Mouse (Mus musculus) embryonic facial prominence, embryonic 14.5 days (tissue): ENCODE data around the gene A630076J17Rik. TPM values are rescaled to one million over a fixed set of nuclear protein-coding genes. Genes with fewer than 3 reads are reported as not detected.

ENCODE experiments used
- ATAC-seq: fragments of 200-750 bp; cut with Nextera tagmentation; 2 replicates; pipeline ENCODE4 v1.8.0; 2017; ENCODE audit warnings: low read depth, moderate number of reproducible peaks, moderate TSS enrichment
- DNase-seq: peaks from one replicate; pipeline ENCODE4 v3.0.0-alpha.2; 2015; ENCODE audit warnings: low spot score
- H3K27ac ChIP-seq: fragments of 300-500 bp; sonication (generic); replicated peaks from 2 replicates; pipeline ENCODE4 v1.5.1; 2014; ENCODE audit warnings: low read depth, mild to moderate bottlenecking, low read length, moderate library complexity
- H3K27me3 ChIP-seq: fragments of 300-500 bp; sonication (generic); replicated peaks from 2 replicates; pipeline ENCODE4 v1.6.1; 2014; ENCODE audit warnings: low read length; ENCODE audit not compliant: control insufficient read depth, insufficient read depth
- H3K36me3 ChIP-seq: fragments of 300-500 bp; sonication (generic); 2 replicates; pipeline ENCODE4 v1.6.1; 2014; ENCODE audit warnings: low read length, mixed read lengths; ENCODE audit not compliant: control insufficient read depth, insufficient read depth
- H3K4me1 ChIP-seq: fragments of 300-500 bp; sonication (generic); 2 replicates; pipeline ENCODE4 v1.6.1; 2014; ENCODE audit warnings: antibody characterized with exemption, low read length; ENCODE audit not compliant: control insufficient read depth, insufficient read depth
- H3K4me2 ChIP-seq: fragments of 300-500 bp; sonication (generic); 2 replicates; pipeline ENCODE4 v1.6.1; 2014; ENCODE audit warnings: low read depth, mild to moderate bottlenecking, low read length, moderate library complexity, mixed read lengths
- H3K4me3 ChIP-seq: fragments of 300-500 bp; sonication (generic); 2 replicates; pipeline ENCODE4 v1.5.1; 2014; ENCODE audit warnings: low read depth, mild to moderate bottlenecking, low read length
- H3K9ac ChIP-seq: fragments of 300-500 bp; sonication (generic); 2 replicates; pipeline ENCODE4 v1.6.1; 2014; ENCODE audit warnings: low read depth, mild to moderate bottlenecking, low read length, moderate library complexity, mixed read lengths
- H3K9me3 ChIP-seq: fragments of 300-500 bp; sonication (generic); 2 replicates; pipeline ENCODE4 v1.6.1; 2016; ENCODE audit warnings: low read length; ENCODE audit not compliant: control insufficient read depth
- WGBS: fragments of 180-500 bp; shearing (Covaris S2); extraction: QIAGEN DNeasy Blood & Tissue Kit; methylation state at CpG from one replicate; pipeline ENCODE4 v1.1.7; 2014; 5-methylcytosine and 5-hydroxymethylcytosine counted together
- polyA plus RNA-seq: library from polyadenylated mRNA; unstranded; fragments of >200 nt; fragmentation: Nextera tagmentation; extraction: Ambion mirVana; gene quantifications from 2 replicates; pipeline ENCODE4 v1.2.1, GENCODE M21; 2014

Gene A630076J17Rik
- polyA plus RNA-seq, 1 experiment from 2014 or later: not detected

- Histone ChIP-seq H3K27me3 (no peaks in the 10 kb centered on the region; the same call in 1 of the 2 replicates), H3K4me3 (no peak overlapping the region), H3K36me3 (no peaks in the 10 kb centered on the region), H3K9me3 (no peaks in the 10 kb centered on the region), H3K4me2 (no peak overlapping the region), H3K4me1 (peaks cover 9% of the 10 kb centered on the region), H3K27ac (no peak overlapping the region), H3K9ac (no peak overlapping the region)
- WGBS: 57% methylated on average over 5 of the region's 5 CpGs
- no peak for DNase-seq
- ATAC-seq: no peak
These were observed 44.9 kb downstream of the A630076J17Rik start for GRCm38 (mm10) chr3:107275351-107275750.

- no peaks in the 10 kb centered on the region for H3K36me3 ChIP-seq
- ATAC-seq (no peak), DNase-seq (no peak)
- WGBS: 54% methylated on average over 4 of the region's 4 CpGs
- no peaks in the 10 kb centered on the region for H3K9me3 ChIP-seq
- H3K4me1 ChIP-seq: peaks cover 9% of the 10 kb centered on the region
- H3K4me3 ChIP-seq: no peak overlapping the region
- H3K27me3 ChIP-seq: no peaks in the 10 kb centered on the region; the same call in 1 of the 2 replicates
- no peak overlapping the region for H3K4me2 ChIP-seq
- no peak overlapping the region for H3K27ac ChIP-seq
- H3K9ac ChIP-seq: no peak overlapping the region
These were observed 45.6 kb downstream of the A630076J17Rik start for GRCm38 (mm10) chr3:107275996-107276395.

GRCm38 (mm10) chr3:107276626-107277025, 46.2 kb downstream of the A630076J17Rik start:
- no peaks in the 10 kb centered on the region for H3K9me3 ChIP-seq
- H3K9ac ChIP-seq: no peak overlapping the region
- DNase-seq (no peak), ATAC-seq (no peak)
- peaks cover 9% of the 10 kb centered on the region for H3K4me1 ChIP-seq
- H3K27ac ChIP-seq: no peak overlapping the region
- WGBS: 85% methylated on average over 3 of the region's 3 CpGs
- no peaks in the 10 kb centered on the region; the same call in none of the 2 replicates for H3K36me3 ChIP-seq
- H3K4me2 ChIP-seq: no peak overlapping the region
- no peaks in the 10 kb centered on the region; the same call in 1 of the 2 replicates for H3K27me3 ChIP-seq
- no peak overlapping the region for H3K4me3 ChIP-seq

DNA sequence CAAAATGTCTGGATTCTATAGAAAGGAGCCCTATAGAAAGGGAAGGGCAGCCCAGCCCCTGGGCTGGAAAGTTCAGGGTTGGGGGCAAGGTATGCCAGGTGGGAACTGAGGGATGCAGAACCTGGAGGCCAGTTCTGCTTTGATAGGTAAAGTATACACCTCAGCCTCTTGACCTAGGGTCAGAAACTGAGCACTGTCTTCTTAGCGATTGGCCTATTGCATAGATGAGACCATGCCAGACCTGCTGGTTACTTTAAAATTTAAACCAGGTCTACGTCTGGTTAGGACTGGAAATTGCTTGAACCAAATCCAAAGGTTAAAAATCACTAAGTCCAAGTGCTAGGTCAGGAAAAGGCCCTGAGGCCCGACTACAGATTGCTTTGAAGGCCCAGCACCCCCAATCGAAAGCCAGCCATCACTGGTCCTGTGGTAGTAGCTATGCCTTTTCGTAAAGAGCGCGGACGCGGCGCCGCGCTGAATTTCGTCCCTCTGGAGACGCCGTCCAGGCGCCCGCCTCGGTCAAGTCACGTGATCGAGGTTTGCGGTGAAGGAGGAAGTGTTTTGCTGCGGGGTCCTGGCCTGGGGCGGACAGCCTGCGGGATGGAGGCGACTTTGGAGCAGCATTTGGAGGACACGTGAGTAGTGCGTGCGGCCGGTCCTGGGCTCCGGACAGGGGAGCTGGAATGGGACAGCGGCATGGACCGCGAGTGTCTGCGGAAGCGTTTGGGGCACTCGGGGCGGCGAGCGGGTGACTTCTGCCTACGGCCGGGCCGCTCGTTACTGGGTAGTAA, 48.3 kb downstream of the A630076J17Rik start, which contains the start of gene Lamtor5:
Gene Lamtor5, plus strand, starts transcription at position 380 of the 791 bp plus-strand sequence.
- H3K9ac ChIP-seq: peak within 1 kb of the TSS; percentile 87
- H3K4me2 ChIP-seq: peak within 1 kb of the TSS; percentile 74
- WGBS: 4% methylated on average over 41 of the region's 43 CpGs
- no peak within 1 kb of the TSS for H3K27ac ChIP-seq
- H3K27me3 ChIP-seq: no peaks in the 10 kb centered on the region; the same call in 1 of the 2 replicates
- peak; percentile 91 for DNase-seq
- peaks cover 15% of the 10 kb centered on the region for H3K36me3 ChIP-seq
- H3K9me3 ChIP-seq: no peaks in the 10 kb centered on the region
- ATAC-seq: peak; percentile 94
- peak within 1 kb of the TSS; percentile 93 for H3K4me3 ChIP-seq
- peaks cover 9% of the 10 kb centered on the region for H3K4me1 ChIP-seq

Other genes with a start within 250 kb of the A630076J17Rik start
- 1.0 and 1.2 TPM in 2 replicates for gene Kcna3, start 194.4 kb upstream of the A630076J17Rik start, polyA plus RNA-seq
- gene Kcna2, start 129.5 kb upstream of the A630076J17Rik start, polyA plus RNA-seq: 0.42 and 0.46 TPM in 2 replicates
- not detected in 2 replicates for gene Kcna10, start 47.6 kb upstream of the A630076J17Rik start, polyA plus RNA-seq
- not detected in 2 replicates for gene Cym, start 8.9 kb upstream of the A630076J17Rik start, polyA plus RNA-seq
- 0.14 TPM in 1 of 2 replicates, not detected in the other for gene Prok1, start 9.1 kb downstream of the A630076J17Rik start, polyA plus RNA-seq
- 182 and 192 TPM in 2 replicates for gene Lamtor5, start 48.2 kb downstream of the A630076J17Rik start, polyA plus RNA-seq
- gene Slc16a4, start 60.6 kb downstream of the A630076J17Rik start, polyA plus RNA-seq: 6.5 and 8.0 TPM in 2 replicates
- 13.5 and 13.7 TPM in 2 replicates for gene Rbm15, start 103.1 kb downstream of the A630076J17Rik start, polyA plus RNA-seq
- 0.94 and 1.3 TPM in 2 replicates for gene Kcnc4, start 228.9 kb downstream of the A630076J17Rik start, polyA plus RNA-seq